Mouse (Mus musculus) E14TG2a.4 (cell line): Measurements from ENCODE around the gene Ptchd4.

Experiments used
- H3K27me3 ChIP-seq: 2 replicates; pipeline ENCODE4 v1.6.1; 2014; ENCODE audit warnings: low read length, control low read depth; ENCODE audit not compliant: insufficient read depth
- H3K36me3 ChIP-seq: 2 replicates; pipeline ENCODE4 v1.6.1; 2014; ENCODE audit warnings: low read length, control low read depth; ENCODE audit not compliant: insufficient read depth
- H3K4me1 ChIP-seq: replicated peaks from 2 replicates; pipeline ENCODE4 v1.6.1; 2014; ENCODE audit warnings: low read depth, low read length, control low read depth
- H3K4me3 ChIP-seq: replicated peaks from 2 replicates; pipeline ENCODE4 v1.5.1; 2014; ENCODE audit warnings: mild to moderate bottlenecking, low read length
- H3K9me3 ChIP-seq: 2 replicates; pipeline ENCODE4 v1.6.1; 2014; ENCODE audit warnings: low read length, control low read depth
- CTCF ChIP-seq: conservative IDR thresholded peaks from 2 replicates; pipeline ENCODE4 v1.5.1; 2014; ENCODE audit warnings: low read length
- NANOG ChIP-seq: IDR thresholded peaks from 2 replicates; pipeline ENCODE4 v1.6.1; 2014; ENCODE audit warnings: borderline replicate concordance, low read length, mixed read lengths
- POU5F1 ChIP-seq: IDR thresholded peaks from 2 replicates; pipeline ENCODE4 v1.6.1; 2014; ENCODE audit warnings: low read length, borderline replicate concordance

Gene Ptchd4

GRCm38 (mm10) chr17:42462726-42463125 lies 147.0 kb downstream of the Ptchd4 start:
- no peaks in the 10 kb centered on the region for H3K36me3 ChIP-seq
- H3K4me3 ChIP-seq, result no peak overlapping the region
- H3K27me3 ChIP-seq, result no peaks in the 10 kb centered on the region
- TF ChIP-seq CTCF (no peak), NANOG (no peak), POU5F1 (no peak)
- H3K4me1 ChIP-seq, result no peaks in the 10 kb centered on the region
- no peaks in the 10 kb centered on the region for H3K9me3 ChIP-seq

GRCm38 (mm10) chr17:42480173-42480991 lies 164.6 kb downstream of the Ptchd4 start:
- TF ChIP-seq POU5F1 (no peak), CTCF (no peak), NANOG (no peak)
- Histone ChIP-seq H3K27me3 (no peaks in the 10 kb centered on the region), H3K4me3 (no peak overlapping the region), H3K4me1 (peaks cover 9% of the 10 kb centered on the region; the same call in 1 of the 2 replicates), H3K9me3 (peaks cover 12% of the 10 kb centered on the region), H3K36me3 (no peaks in the 10 kb centered on the region)

GRCm38 (mm10) chr17:42509356-42510262 lies 193.9 kb downstream of the Ptchd4 start:
- Histone ChIP-seq H3K4me3 (no peak overlapping the region), H3K36me3 (no peaks in the 10 kb centered on the region), H3K27me3 (no peaks in the 10 kb centered on the region), H3K9me3 (no peaks in the 10 kb centered on the region), H3K4me1 (peaks cover 5% of the 10 kb centered on the region; the same call in 1 of the 2 replicates)
- TF ChIP-seq CTCF, result no peak
- TF ChIP-seq NANOG, result no peak
- no peak for TF ChIP-seq POU5F1

- TF ChIP-seq NANOG, result no peak
- TF ChIP-seq CTCF, result no peak
- no peak for TF ChIP-seq POU5F1
- Histone ChIP-seq H3K27me3 (no peaks in the 10 kb centered on the region), H3K4me3 (no peak overlapping the region), H3K36me3 (no peaks in the 10 kb centered on the region), H3K9me3 (no peaks in the 10 kb centered on the region), H3K4me1 (no peaks in the 10 kb centered on the region)
These were observed 214.4 kb downstream of the Ptchd4 start for GRCm38 (mm10) chr17:42530147-42530546.

GRCm38 (mm10) chr17:42549578-42549977 lies 233.8 kb downstream of the Ptchd4 start:
- Histone ChIP-seq H3K27me3 (no peaks in the 10 kb centered on the region), H3K36me3 (no peaks in the 10 kb centered on the region), H3K4me3 (no peak overlapping the region), H3K9me3 (no peaks in the 10 kb centered on the region), H3K4me1 (no peaks in the 10 kb centered on the region)
- TF ChIP-seq NANOG (no peak), POU5F1 (no peak), CTCF (no peak)
